Mouse (Mus musculus) cortical plate, adult 2 months (tissue): ENCODE measurements around the gene Anapc15-ps.

Experiments used
- CTCF ChIP-seq: fragments of 200-500 bp; IDR thresholded peaks from 2 replicates; pipeline ENCODE4 v1.5.1; 2011; ENCODE audit warnings: mild to moderate bottlenecking, control low read depth, low read length; ENCODE audit not compliant: insufficient read depth; ENCODE audit errors: extremely low read depth
- POLR2A ChIP-seq: fragments of 200-500 bp; IDR thresholded peaks from 2 replicates; pipeline ENCODE4 v1.6.1; 2011; ENCODE audit warnings: mild to moderate bottlenecking, low read length, control low read depth; ENCODE audit not compliant: insufficient read depth; ENCODE audit errors: extremely low read depth

DNA sequence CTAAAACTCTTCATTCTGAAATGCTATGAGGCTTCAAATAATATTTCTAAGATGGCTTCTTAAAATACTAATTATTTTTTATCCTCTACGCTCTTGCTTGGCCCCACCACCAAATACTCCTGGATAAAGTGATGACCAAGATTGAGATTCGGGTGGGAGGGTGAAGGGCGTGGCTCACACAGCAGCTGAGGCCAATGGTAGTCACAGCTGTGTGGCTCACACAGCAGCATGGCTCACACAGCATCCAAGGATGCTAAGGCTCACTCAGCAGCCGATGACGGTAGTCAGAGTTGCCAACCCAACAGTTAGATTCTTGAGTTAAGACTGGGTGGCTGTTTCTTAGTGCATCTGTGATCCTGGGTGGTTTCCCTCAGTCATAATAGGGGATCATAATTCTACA, 30.5 kb upstream of the Anapc15-ps start:
- no peak for TF ChIP-seq CTCF
- no peak for TF ChIP-seq POLR2A
